In genomic region chr12:109454137-109454536, GRCm38 (mm10) we compare ENCODE assay signal across 11 mouse cellular contexts. TPM values are rescaled to one million over a fixed set of nuclear protein-coding genes. Genes with fewer than 3 reads are reported as not detected.
DNase-seq lines count a peak whose midpoint lies in the region; ATAC-seq and TF ChIP-seq lines count a peak whose summit lies in the region.
"Had no signal": no experiment of that assay in that cellular context is flagged by ENCODE, and none has a peak within 500 bp of the region (broad histone marks: within the 10 kb centered on the region; RNA-seq: fewer than 3 reads in every experiment).

No protein-coding gene starts in this region.

- 0 out of 2 replicates have a peak, but pooled peaks cover 5% of the 10 kb centered on the region for H3K4me1 ChIP-seq in heart, postnatal 0 days (ENCODE audit: control insufficient read depth, insufficient read depth)
- H3K4me1 ChIP-seq in forebrain, embryonic 12.5 days = peaks cover 87% of the 10 kb centered on the region
- peaks cover 56% of the 10 kb centered on the region for H3K4me1 ChIP-seq in limb, embryonic 11.5 days (ENCODE audit: control insufficient read depth, insufficient read depth, low read length)
- H3K4me1 ChIP-seq in neural tube, embryonic 12.5 days = peaks cover 70% of the 10 kb centered on the region

- H3K27ac ChIP-seq in heart, postnatal 0 days (ENCODE audit: low read depth) = no peak overlapping the region
- peak overlapping the region; percentile 27; the same call in 1 of the 2 replicates for H3K27ac ChIP-seq in forebrain, embryonic 12.5 days
- no peak overlapping the region for H3K27ac ChIP-seq in limb, embryonic 11.5 days (replicated peaks; ENCODE audit: low read depth, low read length)
- H3K27ac ChIP-seq in neural tube, embryonic 12.5 days = no peak overlapping the region
- H3K27ac ChIP-seq in left cerebral cortex, adult 2 months = no peak overlapping the region

- intact Hi-C loops in left cerebral cortex, adult 2 months (cut with DNase I) = no loop called here

- H3K36me3 ChIP-seq in heart, postnatal 0 days (replicated peaks; ENCODE audit: control insufficient read depth, insufficient read depth, low read length) = no peaks in the 10 kb centered on the region
- H3K36me3 ChIP-seq in forebrain, embryonic 12.5 days (replicated peaks) = no peaks in the 10 kb centered on the region
- no peaks in the 10 kb centered on the region for H3K36me3 ChIP-seq in limb, embryonic 11.5 days (ENCODE audit: control insufficient read depth, insufficient read depth, low read length)
- H3K36me3 ChIP-seq in neural tube, embryonic 12.5 days = no peaks in the 10 kb centered on the region

- ATAC-seq in heart, postnatal 0 days (ENCODE audit: insufficient read depth, low read depth) = no peak
- ATAC-seq in forebrain, embryonic 12.5 days (ENCODE audit: low FRiP score) = no peak
- no peak for ATAC-seq in limb, embryonic 11.5 days (ENCODE audit: insufficient number of reproducible peaks, low FRiP score, low TSS enrichment, low read depth)
- ATAC-seq in neural tube, embryonic 12.5 days (ENCODE audit: low FRiP score, low read depth) = no peak
- no peak for ATAC-seq in megakaryocyte progenitor cell, adult 5-6 weeks (replicated peaks; ENCODE audit: poor library complexity)

- H3K9ac ChIP-seq in heart, postnatal 0 days (replicated peaks; ENCODE audit: low read depth, low read length) = no peak overlapping the region
- H3K9ac ChIP-seq in forebrain, embryonic 12.5 days = peak overlapping the region; percentile 36; the same call in 1 of the 2 replicates
- H3K9ac ChIP-seq in limb, embryonic 11.5 days (ENCODE audit: low read length) = peak overlapping the region; percentile 72; the same call in 1 of the 2 replicates
- peak overlapping the region; percentile 68 for H3K9ac ChIP-seq in neural tube, embryonic 12.5 days

- DNase-seq in heart, postnatal 0 days (ENCODE audit: low spot score) = no peak
- no peak for DNase-seq in heart, postnatal 4 days
- DNase-seq in limb, embryonic 11.5 days (ENCODE audit: low spot score) = no peak
- no peak for DNase-seq in left cerebral cortex, adult 2 months (ENCODE audit: extremely low spot score in 1 of 2, low spot score in 2 of 2)
- DNase-seq in adrenal gland, adult 18-20 months (ENCODE audit: low spot score in 2 of 2) = no peak
- DNase-seq: cerebellum, adult 9-10 months had no signal

- H3K27me3 ChIP-seq in heart, postnatal 0 days (ENCODE audit: control insufficient read depth, insufficient read depth, low read length) = peaks cover 95% of the 10 kb centered on the region
- peaks cover 79% of the 10 kb centered on the region for H3K27me3 ChIP-seq in forebrain, embryonic 12.5 days
- peaks cover 26% of the 10 kb centered on the region for H3K27me3 ChIP-seq in limb, embryonic 11.5 days (ENCODE audit: control insufficient read depth, insufficient read depth, low read length)
- peaks cover 60% of the 10 kb centered on the region for H3K27me3 ChIP-seq in neural tube, embryonic 12.5 days (replicated peaks)
- H3K27me3 ChIP-seq: CH12.LX had no signal

- TF ChIP-seq CTCF in heart, postnatal 0 days (IDR thresholded peaks at IDR 0.05; ENCODE audit: low read depth) = no peak
- no peak for TF ChIP-seq CTCF in left cerebral cortex, adult 2 months (IDR thresholded peaks at IDR 0.05)

- no peak for TF ChIP-seq EP300 in heart, postnatal 0 days (IDR thresholded peaks at IDR 0.05; ENCODE audit: low read depth)

- peak overlapping the region; percentile 61 for H3K4me2 ChIP-seq in heart, postnatal 0 days (ENCODE audit: low read depth, low read length)
- peak overlapping the region; percentile 87 for H3K4me2 ChIP-seq in forebrain, embryonic 12.5 days
- H3K4me2 ChIP-seq in limb, embryonic 11.5 days (ENCODE audit: low read depth, severe bottlenecking) = peak overlapping the region; percentile 89
- H3K4me2 ChIP-seq in neural tube, embryonic 12.5 days (replicated peaks) = peak overlapping the region; percentile 87

- H3K4me3 ChIP-seq in heart, postnatal 0 days (ENCODE audit: low read depth, low read length) = peak overlapping the region; percentile 44; the same call in 1 of the 2 replicates
- peak overlapping the region; percentile 54 for H3K4me3 ChIP-seq in forebrain, embryonic 12.5 days (replicated peaks)
- H3K4me3 ChIP-seq in limb, embryonic 11.5 days (ENCODE audit: low read depth, low read length) = peak overlapping the region; percentile 33
- peak overlapping the region; percentile 45 for H3K4me3 ChIP-seq in neural tube, embryonic 12.5 days
- no peak overlapping the region for H3K4me3 ChIP-seq in left cerebral cortex, adult 2 months
- H3K4me3 ChIP-seq: myocyte had no signal

- 24% methylated on average over 13 of the region's 13 CpGs for WGBS in heart, postnatal 0 days
- WGBS in forebrain, embryonic 12.5 days = 12% methylated on average over 13 of the region's 13 CpGs
- 8% methylated on average over 13 of the region's 13 CpGs for WGBS in limb, embryonic 11.5 days
- WGBS in neural tube, embryonic 12.5 days = 8% methylated on average over 13 of the region's 13 CpGs

- H3K9me3 ChIP-seq in heart, postnatal 0 days (replicated peaks; ENCODE audit: control insufficient read depth, low read length) = no peaks in the 10 kb centered on the region
- no peaks in the 10 kb centered on the region for H3K9me3 ChIP-seq in forebrain, embryonic 12.5 days
- H3K9me3 ChIP-seq in limb, embryonic 11.5 days (ENCODE audit: control insufficient read depth, low read length) = no peaks in the 10 kb centered on the region
- H3K9me3 ChIP-seq in neural tube, embryonic 12.5 days = no peaks in the 10 kb centered on the region

RNA-seq across cellular contexts. Expression of gene Dlk1, which starts 1.5 kb away (rescaled TPM):
- total RNA-seq in heart, postnatal 0 days (2014; rRNA removed; ENCODE audit: low replicate concordance) = 45.0 and 55.2 TPM in 2 replicates
- polyA plus RNA-seq in heart, postnatal 0 days (2015; fragmentation: Nextera tagmentation; extraction: Ambion mirVana) = 55.1 and 62.9 TPM in 2 replicates
- 10 to 100 TPM; 66.1 to 72.8 TPM for total RNA-seq in heart, postnatal 4 days (2021)
- 143 and 148 TPM in 2 replicates for polyA plus RNA-seq in forebrain, embryonic 12.5 days (2016; fragmentation: Nextera tagmentation; extraction: Ambion mirVana)
- 95.6 and 121 TPM in 2 replicates for polyA plus RNA-seq in limb, embryonic 11.5 days (2014; fragmentation: Nextera tagmentation; extraction: Ambion mirVana)
- 100 and 107 TPM in 2 replicates for polyA plus RNA-seq in neural tube, embryonic 12.5 days (2016; fragmentation: Nextera tagmentation; extraction: Ambion mirVana)
- 1 to 10 TPM; 4.7 to 8.5 TPM for total RNA-seq in left cerebral cortex, adult 2 months (2021)
- total RNA-seq in megakaryocyte progenitor cell, adult 5-6 weeks (2015) = 0.64 TPM in 1 of 2 replicates, not detected in the other
- total RNA-seq in megakaryocyte progenitor cell, adult 5-6 weeks (2017) = not detected in 2 replicates
- 100 to 1,000 TPM; 573 to 650 TPM for total RNA-seq in adrenal gland, adult 18-20 months (2021)
- total RNA-seq: CH12.LX had no signal
- polyA plus RNA-seq: myocyte had no signal

Comparison
In these comparisons a context has a peak if more than half of its experiments do, and no peak if none do; other contexts are left out.
1. RNA of gene Dlk1, which starts 1.5 kb away (total RNA-seq): 573 to 650 TPM in adrenal gland, adult 18-20 months; 66.1 to 72.8 TPM in heart, postnatal 4 days, 45.0 to 55.2 TPM in heart, postnatal 0 days, 4.7 to 8.5 TPM in left cerebral cortex, adult 2 months and 0.64 TPM in megakaryocyte progenitor cell, adult 5-6 weeks; every median in the first group is over 4 times any median in the second.
2. Peak in every context shown above with its lines, with median percentiles within 50 percentile points of each other: H3K4me2 ChIP-seq.